Mouse (Mus musculus) stomach, postnatal 0 days (tissue): ENCODE measurements around the gene Gnmt. TPM values are rescaled to one million over a fixed set of nuclear protein-coding genes. Genes with fewer than 3 reads are reported as not detected.

Source experiments
- ATAC-seq: fragments of 200-750 bp; cut with Nextera tagmentation; 2 replicates; pipeline ENCODE4 v1.8.0; 2017; ENCODE audit not compliant: low FRiP score, low TSS enrichment
- DNase-seq: peaks from one replicate; pipeline ENCODE4 v3.0.0-alpha.2; 2016; ENCODE audit warnings: low spot score
- H3K27ac ChIP-seq: fragments of 300-500 bp; sonication (generic); replicated peaks from 2 replicates; pipeline ENCODE4 v1.5.1; 2014; ENCODE audit warnings: mild to moderate bottlenecking, control low read depth
- H3K27me3 ChIP-seq: fragments of 300-500 bp; sonication (generic); 2 replicates; pipeline ENCODE4 v1.6.1; 2014; ENCODE audit warnings: low read length; ENCODE audit not compliant: control insufficient read depth, insufficient read depth
- H3K36me3 ChIP-seq: fragments of 300-500 bp; sonication (generic); 2 replicates; pipeline ENCODE4 v1.6.1; 2014; ENCODE audit warnings: low read length, mixed read lengths; ENCODE audit not compliant: control insufficient read depth, insufficient read depth
- H3K4me1 ChIP-seq: fragments of 300-500 bp; sonication (generic); replicated peaks from 2 replicates; pipeline ENCODE4 v1.6.1; 2014; ENCODE audit warnings: antibody characterized with exemption; ENCODE audit not compliant: control insufficient read depth, insufficient read depth
- H3K4me2 ChIP-seq: fragments of 300-500 bp; sonication (generic); replicated peaks from 2 replicates; pipeline ENCODE4 v1.6.1; 2014; ENCODE audit warnings: low read depth, mild to moderate bottlenecking, control low read depth, moderate library complexity
- H3K4me3 ChIP-seq: fragments of 300-500 bp; sonication (generic); 2 replicates; pipeline ENCODE4 v1.5.1; 2014; ENCODE audit warnings: low read depth, low read length, control low read depth
- H3K9ac ChIP-seq: fragments of 300-500 bp; sonication (generic); 2 replicates; pipeline ENCODE4 v1.6.1; 2014; ENCODE audit warnings: mild to moderate bottlenecking, low read length, control low read depth, mixed read lengths
- H3K9me3 ChIP-seq: fragments of 300-500 bp; sonication (generic); 2 replicates; pipeline ENCODE4 v1.6.1; 2016; ENCODE audit warnings: low read length; ENCODE audit not compliant: control insufficient read depth
- CTCF ChIP-seq: IDR thresholded peaks from 2 replicates; pipeline ENCODE4 v1.5.1; 2016; ENCODE audit warnings: antibody characterized with exemption, low read depth, mild to moderate bottlenecking, moderate library complexity
- EP300 ChIP-seq: optimal IDR thresholded peaks from 2 replicates; pipeline ENCODE3; 2016; ENCODE audit warnings: antibody characterized with exemption
- WGBS: fragments of 180-500 bp; shearing (Covaris S2); extraction: QIAGEN DNeasy Blood & Tissue Kit; methylation state at CpG from one replicate; pipeline ENCODE4 v1.1.7; 2014; 5-methylcytosine and 5-hydroxymethylcytosine counted together
- polyA plus RNA-seq: library from polyadenylated mRNA; unstranded; fragments of >200 nt; fragmentation: Nextera tagmentation; extraction: Ambion mirVana; gene quantifications from 2 replicates; pipeline ENCODE4 v1.2.1, GENCODE M21; 2015

The Gnmt gene
- polyA plus RNA-seq, 1 experiment from 2014 or later, result 2.1 TPM

DNA sequence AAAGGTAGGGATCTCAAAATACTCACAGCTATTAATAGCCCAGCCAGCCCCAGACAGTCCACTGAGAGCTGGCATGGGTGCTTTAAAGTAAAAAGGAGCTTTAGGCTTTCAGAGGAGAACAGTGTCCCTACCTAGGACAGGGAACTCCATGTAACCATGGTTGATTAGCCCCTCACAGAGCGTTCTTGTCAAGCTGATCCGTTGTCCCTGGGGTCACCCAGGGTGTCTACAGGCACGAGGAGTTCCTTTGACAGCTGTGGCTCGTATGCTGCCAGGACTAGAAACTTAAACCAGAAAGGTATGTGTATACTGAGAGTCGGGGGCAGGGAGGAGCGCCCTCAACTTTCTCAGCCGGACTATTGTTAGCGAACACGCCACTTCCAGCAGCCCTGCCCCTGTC, 50.1 kb downstream of the Gnmt start:
- Histone ChIP-seq H3K9ac (peak overlapping the region; percentile 85), H3K27ac (peak overlapping the region; percentile 49), H3K4me1 (peaks cover 14% of the 10 kb centered on the region), H3K9me3 (no peaks in the 10 kb centered on the region), H3K36me3 (peaks cover 17% of the 10 kb centered on the region), H3K4me3 (0 out of 2 replicates have a peak overlapping the region, but pooled peaks have one; percentile 88), H3K27me3 (no peaks in the 10 kb centered on the region), H3K4me2 (peak overlapping the region; percentile 72)
- 25% methylated on average over 9 of the region's 9 CpGs for WGBS
- ATAC-seq, result no peak
- DNase-seq, result no peak
- TF ChIP-seq CTCF, result no peak
- TF ChIP-seq EP300, result no peak

DNA sequence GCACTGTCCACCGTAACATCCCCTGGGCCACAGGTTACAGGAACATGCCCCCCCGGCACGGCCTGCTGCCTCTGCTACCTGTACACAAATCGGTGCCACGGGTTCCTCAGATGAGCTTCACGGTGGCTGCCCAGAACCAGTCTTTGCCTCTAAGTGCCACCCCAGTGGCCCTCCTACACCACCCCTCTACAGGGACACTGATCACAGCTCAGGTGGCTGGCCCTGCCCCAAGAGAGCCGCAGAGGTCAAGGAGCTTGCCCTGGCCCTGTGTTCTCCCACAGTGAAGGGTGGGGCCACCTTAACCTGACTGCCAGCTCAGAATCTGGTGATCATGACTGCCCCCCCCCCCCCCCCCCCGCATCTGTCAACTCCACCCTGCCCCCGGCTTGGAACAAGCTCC, 50.6 kb downstream of the Gnmt start, which contains the start of gene Mea1:
Mea1 (plus strand) TSS at position 378 of the 400 bp plus-strand sequence.
- 82% methylated on average over 7 of the region's 9 CpGs for WGBS
- Histone ChIP-seq H3K4me2 (peak within 1 kb of the TSS; percentile 72), H3K9me3 (no peaks in the 10 kb centered on the region), H3K27me3 (no peaks in the 10 kb centered on the region), H3K4me3 (peak within 1 kb of the TSS; percentile 88), H3K4me1 (peaks cover 14% of the 10 kb centered on the region), H3K36me3 (peaks cover 13% of the 10 kb centered on the region), H3K9ac (peak within 1 kb of the TSS; percentile 85), H3K27ac (peak within 1 kb of the TSS; percentile 49)
- ATAC-seq, result no peak
- TF ChIP-seq EP300 (no peak), CTCF (no peak)
- no peak for DNase-seq

Other genes with a start within 250 kb of the Gnmt start
- gene Ttbk1, start 241.5 kb downstream of the Gnmt start, polyA plus RNA-seq, result 0.13 and 0.15 TPM in 2 replicates
- gene Dnph1, start 232.5 kb downstream of the Gnmt start, polyA plus RNA-seq, result 23.8 and 24.7 TPM in 2 replicates
- 1.9 and 2.6 TPM in 2 replicates for gene Cul9, start 182.8 kb downstream of the Gnmt start, polyA plus RNA-seq
- gene Srf, start 173.0 kb downstream of the Gnmt start, polyA plus RNA-seq, result 3.7 and 4.3 TPM in 2 replicates
- gene Ptk7, start 99.7 kb downstream of the Gnmt start, polyA plus RNA-seq, result 29.4 and 32.1 TPM in 2 replicates
- gene Klc4, start 83.1 kb downstream of the Gnmt start, polyA plus RNA-seq, result 34.5 and 34.8 TPM in 2 replicates
- gene Mrpl2, start 82.9 kb downstream of the Gnmt start, polyA plus RNA-seq, result 96.4 and 98.8 TPM in 2 replicates
- 12.9 and 14.0 TPM in 2 replicates for gene Cul7, start 78.8 kb downstream of the Gnmt start, polyA plus RNA-seq
- 37.2 and 38.1 TPM in 2 replicates for gene Rrp36, start 54.8 kb downstream of the Gnmt start, polyA plus RNA-seq
- gene Mea1, start 50.4 kb downstream of the Gnmt start, polyA plus RNA-seq, result 142 and 146 TPM in 2 replicates
- 73.7 and 75.0 TPM in 2 replicates for gene Klhdc3, start 48.3 kb downstream of the Gnmt start, polyA plus RNA-seq
- gene Ppp2r5d, start 24.1 kb downstream of the Gnmt start, polyA plus RNA-seq, result 27.2 and 30.3 TPM in 2 replicates
- 9.8 and 11.8 TPM in 2 replicates for gene Pex6, start 17.7 kb downstream of the Gnmt start, polyA plus RNA-seq
- 39.0 and 39.9 TPM in 2 replicates for gene Cnpy3, start 23.0 kb upstream of the Gnmt start, polyA plus RNA-seq
- gene Ptcra, start 34.5 kb upstream of the Gnmt start, polyA plus RNA-seq, result 0.50 TPM in 2 replicates
- gene 2310039H08Rik, start 43.5 kb upstream of the Gnmt start, polyA plus RNA-seq, result 113 and 117 TPM in 2 replicates
- gene Rpl7l1, start 53.5 kb upstream of the Gnmt start, polyA plus RNA-seq, result 93.7 and 95.0 TPM in 2 replicates
- gene Bicral, start 129.3 kb upstream of the Gnmt start, polyA plus RNA-seq, result 2.3 and 2.8 TPM in 2 replicates
- gene Tbcc, start 161.5 kb upstream of the Gnmt start, polyA plus RNA-seq, result 42.2 and 45.5 TPM in 2 replicates
- gene Prph2, start 181.3 kb upstream of the Gnmt start, polyA plus RNA-seq, result not detected in 2 replicates